Mouse (Mus musculus): ENCODE measurements around the gene Nptn. TPM values are rescaled to one million over a fixed set of nuclear protein-coding genes. Genes with fewer than 3 reads are reported as not detected.

The Nptn gene
- polyA plus RNA-seq, 1 experiment from 2014 or later, result 85.5 TPM

GRCm38 (mm10) chr9:58667244-58667643 is 85.2 kb downstream of the Nptn start:
- peaks cover 20% of the 10 kb centered on the region for H3K36me3 ChIP-seq (ENCODE audit: control insufficient read depth, insufficient read depth)
- H3K27ac ChIP-seq (ENCODE audit: low read length), result no peak overlapping the region
- H3K4me3 ChIP-seq (ENCODE audit: low read depth, low read length), result no peak overlapping the region
- no peaks in the 10 kb centered on the region for H3K9me3 ChIP-seq (replicated peaks; ENCODE audit: control insufficient read depth, low read length)
- no peaks in the 10 kb centered on the region for H3K27me3 ChIP-seq (ENCODE audit: control insufficient read depth, insufficient read depth, low read depth, low read length)
- WGBS (ENCODE audit: insufficient replicate concordance), result 80% methylated on average over 9 of the region's 9 CpGs
- peaks cover 15% of the 10 kb centered on the region for H3K4me1 ChIP-seq (ENCODE audit: control insufficient read depth, low read depth, low read length)
- H3K4me2 ChIP-seq (ENCODE audit: low read depth, low read length), result no peak overlapping the region
- no peak for ATAC-seq (ENCODE audit: low read depth)
- no peak overlapping the region for H3K9ac ChIP-seq (ENCODE audit: low read depth, low read length)

DNA sequence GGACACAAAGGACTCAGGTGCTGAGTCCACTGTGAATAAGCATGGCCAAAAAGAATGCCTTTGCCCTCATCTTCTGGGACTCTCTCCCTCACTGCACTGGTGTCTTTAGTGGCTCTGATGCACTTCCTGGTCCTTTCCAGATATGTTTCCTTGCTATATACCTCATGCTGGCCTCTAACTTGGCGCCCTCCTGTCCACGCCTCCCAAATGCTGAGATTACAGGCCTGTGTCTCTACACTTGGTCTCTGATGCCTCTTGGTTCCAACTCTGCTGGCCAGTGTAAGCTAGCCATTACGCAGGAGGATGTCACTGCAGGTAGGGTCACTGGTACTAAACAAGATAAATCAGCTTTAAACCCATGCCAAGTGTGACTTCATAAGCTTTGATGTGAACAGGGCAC is 86.1 kb downstream of the Nptn start:
- H3K27ac ChIP-seq (ENCODE audit: low read length), result no peak overlapping the region
- ATAC-seq (ENCODE audit: low read depth), result no peak

DNA sequence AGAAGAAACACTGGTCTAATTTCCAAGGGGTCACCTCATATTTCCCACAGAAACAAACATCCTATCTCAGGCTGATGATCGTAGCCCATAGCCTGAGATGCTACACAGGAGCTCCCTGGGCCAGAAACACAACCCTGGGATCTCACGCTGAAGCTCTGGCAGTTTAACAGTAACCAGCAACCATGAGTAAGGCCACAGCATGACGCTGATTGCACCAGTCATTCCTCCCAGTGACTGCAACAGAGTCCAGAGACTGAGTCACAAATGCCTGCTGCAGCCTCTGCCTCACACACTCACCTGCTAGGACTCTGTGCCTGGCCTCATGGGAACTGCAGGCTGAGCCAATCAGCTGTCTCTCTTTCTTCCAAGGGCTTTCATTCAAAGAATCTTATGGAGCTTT is 87.0 kb downstream of the Nptn start:
- Histone ChIP-seq H3K36me3 (ENCODE audit: control insufficient read depth, insufficient read depth) (peaks cover 17% of the 10 kb centered on the region), H3K27ac (ENCODE audit: low read length) (no peak overlapping the region)

More for the DNA sequence above, 86.1 kb downstream of the Nptn start:
- 82% methylated on average over 3 of the region's 3 CpGs for WGBS (ENCODE audit: insufficient replicate concordance)
- Histone ChIP-seq H3K4me1 (ENCODE audit: control insufficient read depth, low read depth, low read length) (peaks cover 5% of the 10 kb centered on the region), H3K27me3 (ENCODE audit: control insufficient read depth, insufficient read depth, low read depth, low read length) (no peaks in the 10 kb centered on the region), H3K9me3 (replicated peaks; ENCODE audit: control insufficient read depth, low read length) (no peaks in the 10 kb centered on the region), H3K4me3 (ENCODE audit: low read depth, low read length) (no peak overlapping the region), H3K9ac (ENCODE audit: low read depth, low read length) (no peak overlapping the region), H3K4me2 (ENCODE audit: low read depth, low read length) (no peak overlapping the region), H3K36me3 (ENCODE audit: control insufficient read depth, insufficient read depth) (peaks cover 17% of the 10 kb centered on the region)

DNA sequence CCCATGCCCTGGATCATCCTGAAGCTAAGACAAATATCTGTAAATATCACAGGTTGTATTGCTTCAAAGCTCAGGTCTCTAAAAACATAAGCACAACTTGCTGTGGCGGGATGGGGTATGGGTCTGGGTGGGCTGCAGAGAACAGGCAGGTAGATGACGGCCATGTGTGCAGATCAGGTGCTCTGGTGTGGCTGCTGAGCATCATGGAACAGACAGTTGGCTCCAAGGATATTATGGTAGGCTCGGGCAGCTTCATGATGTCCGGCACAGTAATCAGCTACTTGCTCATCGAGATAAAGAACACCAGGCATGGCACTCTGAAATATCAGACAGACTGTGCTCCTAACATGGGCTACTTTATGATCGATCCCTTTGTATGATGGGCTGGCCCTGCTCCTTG is 87.8 kb downstream of the Nptn start:
- peaks cover 3% of the 10 kb centered on the region for H3K4me1 ChIP-seq (ENCODE audit: control insufficient read depth, low read depth, low read length)
- no peak overlapping the region for H3K9ac ChIP-seq (ENCODE audit: low read depth, low read length)
- H3K36me3 ChIP-seq (ENCODE audit: control insufficient read depth, insufficient read depth), result peaks cover 14% of the 10 kb centered on the region
- no peak for ATAC-seq (ENCODE audit: low read depth)
- no peaks in the 10 kb centered on the region for H3K9me3 ChIP-seq (replicated peaks; ENCODE audit: control insufficient read depth, low read length)
- no peak overlapping the region for H3K27ac ChIP-seq (ENCODE audit: low read length)
- no peaks in the 10 kb centered on the region for H3K27me3 ChIP-seq (ENCODE audit: control insufficient read depth, insufficient read depth, low read depth, low read length)
- no peak overlapping the region for H3K4me2 ChIP-seq (ENCODE audit: low read depth, low read length)
- no peak overlapping the region for H3K4me3 ChIP-seq (ENCODE audit: low read depth, low read length)
- 73% methylated on average over 6 of the region's 6 CpGs for WGBS (ENCODE audit: insufficient replicate concordance)

More for the DNA sequence above, 87.0 kb downstream of the Nptn start:
- 81% methylated on average over 3 of the region's 3 CpGs for WGBS (ENCODE audit: insufficient replicate concordance)
- Histone ChIP-seq H3K27me3 (ENCODE audit: control insufficient read depth, insufficient read depth, low read depth, low read length) (no peaks in the 10 kb centered on the region), H3K4me2 (ENCODE audit: low read depth, low read length) (no peak overlapping the region), H3K4me3 (ENCODE audit: low read depth, low read length) (no peak overlapping the region), H3K4me1 (ENCODE audit: control insufficient read depth, low read depth, low read length) (peaks cover 3% of the 10 kb centered on the region), H3K9me3 (replicated peaks; ENCODE audit: control insufficient read depth, low read length) (no peaks in the 10 kb centered on the region), H3K9ac (ENCODE audit: low read depth, low read length) (no peak overlapping the region)
- ATAC-seq (ENCODE audit: low read depth), result no peak

DNA sequence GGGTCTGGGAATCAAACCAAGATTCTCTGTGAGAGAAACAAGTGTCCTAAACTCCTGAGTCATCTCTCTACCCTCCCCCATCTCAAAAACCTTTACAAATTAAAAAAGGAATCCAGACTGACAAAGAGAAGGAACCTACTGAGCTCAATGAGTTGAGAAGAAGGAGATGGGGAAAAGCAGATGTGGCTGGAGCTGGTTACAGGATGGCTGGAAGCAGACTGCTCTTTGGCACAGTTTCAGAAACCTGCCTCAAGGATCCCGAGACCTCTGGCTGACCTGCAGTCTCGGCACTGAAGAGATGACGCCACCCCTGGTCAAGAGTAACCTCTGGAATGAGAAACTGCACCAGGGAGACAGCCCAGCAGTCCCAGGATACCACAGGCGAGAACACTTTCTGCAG is 90.4 kb downstream of the Nptn start:
- no peak for ATAC-seq (ENCODE audit: low read depth)
- H3K9me3 ChIP-seq (replicated peaks; ENCODE audit: control insufficient read depth, low read length), result no peaks in the 10 kb centered on the region
- no peak overlapping the region for H3K4me2 ChIP-seq (ENCODE audit: low read depth, low read length)
- H3K36me3 ChIP-seq (ENCODE audit: control insufficient read depth, insufficient read depth), result no peaks in the 10 kb centered on the region
- H3K27ac ChIP-seq (ENCODE audit: low read length), result no peak overlapping the region
- H3K4me1 ChIP-seq (ENCODE audit: control insufficient read depth, low read depth, low read length), result peaks cover 3% of the 10 kb centered on the region
- no peak overlapping the region for H3K4me3 ChIP-seq (ENCODE audit: low read depth, low read length)
- H3K9ac ChIP-seq (ENCODE audit: low read depth, low read length), result no peak overlapping the region
- WGBS (ENCODE audit: insufficient replicate concordance), result 55% methylated on average over 4 of the region's 4 CpGs
- no peaks in the 10 kb centered on the region for H3K27me3 ChIP-seq (ENCODE audit: control insufficient read depth, insufficient read depth, low read depth, low read length)

DNA sequence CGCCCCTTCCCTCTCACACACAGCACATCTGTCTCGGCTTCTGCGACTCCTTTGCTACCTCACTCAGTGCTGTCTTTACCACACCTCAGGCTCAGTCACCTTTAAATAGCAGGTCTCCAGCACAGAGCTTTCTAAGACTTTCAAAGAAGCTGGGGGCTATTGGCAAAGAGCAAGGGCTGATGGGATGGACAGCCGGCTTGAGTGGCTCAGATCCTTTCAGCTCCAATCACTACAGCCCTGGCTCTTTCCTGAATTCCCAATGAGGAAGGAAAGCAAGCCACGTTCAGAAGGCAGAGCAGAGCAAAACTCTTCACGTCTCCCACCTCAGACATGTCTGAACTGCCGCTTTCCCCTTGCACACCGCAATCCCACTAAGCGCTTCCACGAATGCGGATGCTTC is 92.7 kb downstream of the Nptn start:
- Histone ChIP-seq H3K9me3 (replicated peaks; ENCODE audit: control insufficient read depth, low read length) (no peaks in the 10 kb centered on the region), H3K4me3 (ENCODE audit: low read depth, low read length) (no peak overlapping the region), H3K27me3 (ENCODE audit: control insufficient read depth, insufficient read depth, low read depth, low read length) (no peaks in the 10 kb centered on the region), H3K9ac (ENCODE audit: low read depth, low read length) (no peak overlapping the region), H3K4me2 (ENCODE audit: low read depth, low read length) (no peak overlapping the region), H3K36me3 (ENCODE audit: control insufficient read depth, insufficient read depth) (no peaks in the 10 kb centered on the region), H3K27ac (ENCODE audit: low read length) (no peak overlapping the region), H3K4me1 (ENCODE audit: control insufficient read depth, low read depth, low read length) (no peaks in the 10 kb centered on the region)
- 66% methylated on average over 11 of the region's 11 CpGs for WGBS (ENCODE audit: insufficient replicate concordance)
- no peak for ATAC-seq (ENCODE audit: low read depth)

DNA sequence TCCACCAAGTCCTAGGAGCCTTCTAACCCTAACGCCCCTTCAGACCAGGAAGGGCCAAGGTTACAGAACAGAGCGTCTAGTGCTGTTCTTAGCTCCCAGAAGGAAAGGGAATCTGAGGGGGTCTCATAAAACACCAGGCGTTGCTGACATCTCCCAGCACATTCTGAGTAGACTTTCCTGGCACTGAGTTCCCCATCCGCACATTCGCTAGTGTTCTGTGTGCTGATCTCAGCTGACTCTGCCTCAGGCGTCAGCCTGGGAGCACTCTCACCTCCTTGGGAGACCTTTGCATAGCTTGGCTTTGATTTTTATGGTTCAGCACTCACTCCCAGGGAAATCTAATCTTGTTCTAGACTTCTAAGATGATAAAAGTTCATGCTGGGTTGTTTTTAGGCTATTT is 93.3 kb downstream of the Nptn start:
- Histone ChIP-seq H3K9ac (ENCODE audit: low read depth, low read length) (no peak overlapping the region), H3K36me3 (ENCODE audit: control insufficient read depth, insufficient read depth) (no peaks in the 10 kb centered on the region), H3K9me3 (replicated peaks; ENCODE audit: control insufficient read depth, low read length) (no peaks in the 10 kb centered on the region), H3K4me2 (ENCODE audit: low read depth, low read length) (no peak overlapping the region), H3K27me3 (ENCODE audit: control insufficient read depth, insufficient read depth, low read depth, low read length) (no peaks in the 10 kb centered on the region), H3K4me3 (ENCODE audit: low read depth, low read length) (no peak overlapping the region), H3K27ac (ENCODE audit: low read length) (no peak overlapping the region), H3K4me1 (ENCODE audit: control insufficient read depth, low read depth, low read length) (no peaks in the 10 kb centered on the region)
- ATAC-seq (ENCODE audit: low read depth), result no peak
- 66% methylated on average over 6 of the region's 6 CpGs for WGBS (ENCODE audit: insufficient replicate concordance)

DNA sequence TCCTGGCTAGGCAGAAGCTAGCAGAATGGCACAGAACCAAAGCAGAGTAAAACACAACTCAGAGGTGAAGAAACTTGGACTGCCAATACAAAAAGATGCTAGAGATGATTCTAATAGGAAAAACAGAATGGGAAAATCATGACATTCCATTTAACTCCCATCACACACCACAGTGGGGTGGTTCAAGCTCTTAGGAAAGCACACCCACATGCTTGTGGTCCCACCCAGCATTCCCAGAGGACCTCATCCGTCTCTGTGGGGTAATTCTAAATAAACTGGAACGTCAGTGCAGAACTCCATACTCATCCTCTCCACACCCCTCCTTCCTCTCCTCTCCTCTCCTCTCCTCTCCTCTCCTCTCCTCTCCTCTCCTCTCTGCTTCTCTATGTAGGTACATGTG is 99.4 kb downstream of the Nptn start:
- no peaks in the 10 kb centered on the region for H3K27me3 ChIP-seq (ENCODE audit: control insufficient read depth, insufficient read depth, low read depth, low read length)
- H3K36me3 ChIP-seq (ENCODE audit: control insufficient read depth, insufficient read depth), result no peaks in the 10 kb centered on the region
- no peak for ATAC-seq (ENCODE audit: low read depth)
- no peak overlapping the region for H3K27ac ChIP-seq (ENCODE audit: low read length)
- H3K4me2 ChIP-seq (ENCODE audit: low read depth, low read length), result no peak overlapping the region
- no peak overlapping the region for H3K9ac ChIP-seq (ENCODE audit: low read depth, low read length)
- H3K4me1 ChIP-seq (ENCODE audit: control insufficient read depth, low read depth, low read length), result no peaks in the 10 kb centered on the region
- H3K9me3 ChIP-seq (replicated peaks; ENCODE audit: control insufficient read depth, low read length), result no peaks in the 10 kb centered on the region
- WGBS (ENCODE audit: insufficient replicate concordance), result 61% methylated on average over 2 of the region's 2 CpGs
- no peak overlapping the region for H3K4me3 ChIP-seq (ENCODE audit: low read depth, low read length)

- H3K4me3 ChIP-seq (ENCODE audit: low read depth, low read length), result no peak overlapping the region
- WGBS (ENCODE audit: insufficient replicate concordance), result 67% methylated on average over 6 of the region's 6 CpGs
Measured at GRCm38 (mm10) chr9:58682106-58682505, 100.1 kb downstream of the Nptn start.

DNA sequence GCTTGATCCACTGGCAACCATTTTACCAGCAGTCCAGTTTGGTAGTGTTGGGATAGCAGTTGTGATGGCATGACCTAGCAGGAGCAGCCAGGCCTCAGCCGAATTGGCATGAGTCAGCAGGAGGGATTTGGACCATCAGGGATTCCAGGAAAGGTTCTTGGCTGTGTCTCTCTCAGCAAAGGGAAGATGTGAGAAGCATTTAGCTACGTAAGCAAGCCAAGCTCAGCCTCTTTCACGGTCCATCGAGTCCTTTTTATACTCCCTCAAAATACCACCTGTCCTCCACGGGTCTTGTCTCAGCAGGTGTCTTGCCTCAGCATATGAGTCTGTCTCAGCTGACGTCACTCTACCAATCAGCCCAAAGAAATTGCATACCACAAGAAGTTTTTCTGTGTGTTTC is 101.3 kb downstream of the Nptn start:
- Histone ChIP-seq H3K36me3 (ENCODE audit: control insufficient read depth, insufficient read depth) (no peaks in the 10 kb centered on the region), H3K9ac (ENCODE audit: low read depth, low read length) (no peak overlapping the region), H3K27ac (ENCODE audit: low read length) (no peak overlapping the region), H3K27me3 (ENCODE audit: control insufficient read depth, insufficient read depth, low read depth, low read length) (no peaks in the 10 kb centered on the region), H3K9me3 (replicated peaks; ENCODE audit: control insufficient read depth, low read length) (no peaks in the 10 kb centered on the region), H3K4me2 (ENCODE audit: low read depth, low read length) (no peak overlapping the region), H3K4me1 (ENCODE audit: control insufficient read depth, low read depth, low read length) (no peaks in the 10 kb centered on the region), H3K4me3 (ENCODE audit: low read depth, low read length) (no peak overlapping the region)
- WGBS (ENCODE audit: insufficient replicate concordance), result 70% methylated on average over 6 of the region's 6 CpGs
- ATAC-seq (ENCODE audit: low read depth), result no peak

More at GRCm38 (mm10) chr9:58682106-58682505, 100.1 kb downstream of the Nptn start:
- H3K9me3 ChIP-seq (replicated peaks; ENCODE audit: control insufficient read depth, low read length), result no peaks in the 10 kb centered on the region
- no peaks in the 10 kb centered on the region for H3K4me1 ChIP-seq (ENCODE audit: control insufficient read depth, low read depth, low read length)
- no peak overlapping the region for H3K27ac ChIP-seq (ENCODE audit: low read length)
- no peak overlapping the region for H3K4me2 ChIP-seq (ENCODE audit: low read depth, low read length)
- no peaks in the 10 kb centered on the region for H3K36me3 ChIP-seq (ENCODE audit: control insufficient read depth, insufficient read depth)
- no peaks in the 10 kb centered on the region for H3K27me3 ChIP-seq (ENCODE audit: control insufficient read depth, insufficient read depth, low read depth, low read length)
- no peak overlapping the region for H3K9ac ChIP-seq (ENCODE audit: low read depth, low read length)
- no peak for ATAC-seq (ENCODE audit: low read depth)

Measured in liver, embryonic 16.5 days (tissue).